Mouse (Mus musculus) ES-Bruce4 (cell line): Measurements from ENCODE around the gene Dab1. TPM values are rescaled to one million over a fixed set of nuclear protein-coding genes. Genes with fewer than 3 reads are reported as not detected.

Experiments
- H3K27ac ChIP-seq: 2 replicates; pipeline ENCODE4 v1.5.1; 2012; ENCODE audit warnings: low read length, inconsistent platforms; ENCODE audit not compliant: insufficient read depth
- H3K27me3 ChIP-seq: 2 replicates; pipeline ENCODE4 v1.6.1; 2012; ENCODE audit warnings: mild to moderate bottlenecking, low read length, inconsistent platforms; ENCODE audit not compliant: control insufficient read depth, poor library complexity, insufficient read depth, severe bottlenecking
- H3K36me3 ChIP-seq: 2 replicates; pipeline ENCODE4 v1.6.1; 2012; ENCODE audit warnings: inconsistent platforms, mild to moderate bottlenecking, low read length, moderate library complexity; ENCODE audit not compliant: control insufficient read depth, poor library complexity, insufficient read depth, severe bottlenecking
- H3K4me1 ChIP-seq: one replicate; pipeline ENCODE4 v1.8.1; 2011; ENCODE audit warnings: low read length; ENCODE audit not compliant: control insufficient read depth, insufficient read depth
- H3K4me3 ChIP-seq: 2 replicates; pipeline ENCODE4 v1.5.1; 2011; ENCODE audit warnings: low read depth, mild to moderate bottlenecking, low read length
- H3K9ac ChIP-seq: 2 replicates; pipeline ENCODE4 v1.6.1; 2012; ENCODE audit warnings: low read depth, mild to moderate bottlenecking, inconsistent platforms; ENCODE audit not compliant: poor library complexity, severe bottlenecking
- H3K9me3 ChIP-seq: replicated peaks from 2 replicates; pipeline ENCODE4 v1.6.1; 2012; ENCODE audit warnings: mild to moderate bottlenecking, low read length, inconsistent platforms; ENCODE audit not compliant: control insufficient read depth, poor library complexity, insufficient read depth, severe bottlenecking
- CTCF ChIP-seq: IDR thresholded peaks from one replicate; pipeline ENCODE4 v1.8.1; 2011; ENCODE audit warnings: low read depth, low read length
- EP300 ChIP-seq: IDR thresholded peaks from 2 replicates; pipeline ENCODE4 v1.6.1; 2011; ENCODE audit warnings: low read depth, low read length; ENCODE audit not compliant: insufficient read depth
- POLR2A ChIP-seq: IDR thresholded peaks from one replicate; pipeline ENCODE4 v1.8.1; 2011; ENCODE audit warnings: low read length; ENCODE audit not compliant: insufficient read depth
- polyA plus RNA-seq: library from polyadenylated mRNA; stranded (reverse); fragments of >200 nt; gene quantifications from 2 replicates; pipeline ENCODE4 v1.2.4, GENCODE M21; 2011; ENCODE audit warnings: low read depth; ENCODE audit not compliant: missing spikeins, insufficient read depth, insufficient read length

The Dab1 gene
- polyA plus RNA-seq, 1 experiment: 4.8 TPM

DNA sequence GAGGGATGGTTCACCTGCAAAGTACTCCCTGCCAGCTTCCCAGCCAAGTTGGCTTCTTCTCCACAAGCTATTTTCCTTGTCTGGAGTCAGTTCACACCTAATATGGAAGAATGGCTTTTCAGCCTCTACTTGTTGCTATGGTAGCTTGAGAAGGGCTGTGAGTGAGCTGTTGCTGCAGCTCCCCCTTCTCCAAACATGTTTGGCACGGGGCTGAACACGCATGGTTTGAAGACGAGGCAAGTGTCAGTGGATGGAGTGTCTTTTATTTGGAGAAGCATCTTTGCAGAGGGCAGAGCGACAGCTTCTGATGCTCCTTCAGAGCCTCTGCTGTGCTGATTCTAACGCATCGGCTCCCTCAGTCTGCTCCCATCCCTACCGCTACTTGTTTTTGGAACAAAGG is 41.3 kb upstream of the Dab1 start:
- no peak overlapping the region for H3K9ac ChIP-seq
- TF ChIP-seq CTCF (no peak), POLR2A (no peak), EP300 (no peak)
- H3K27ac ChIP-seq: no peak overlapping the region
- H3K4me3 ChIP-seq: no peak overlapping the region
- H3K27me3 ChIP-seq: no peaks in the 10 kb centered on the region; the same call in 1 of the 2 replicates
- no peaks in the 10 kb centered on the region for H3K4me1 ChIP-seq
- no peaks in the 10 kb centered on the region for H3K9me3 ChIP-seq
- H3K36me3 ChIP-seq: no peaks in the 10 kb centered on the region

DNA sequence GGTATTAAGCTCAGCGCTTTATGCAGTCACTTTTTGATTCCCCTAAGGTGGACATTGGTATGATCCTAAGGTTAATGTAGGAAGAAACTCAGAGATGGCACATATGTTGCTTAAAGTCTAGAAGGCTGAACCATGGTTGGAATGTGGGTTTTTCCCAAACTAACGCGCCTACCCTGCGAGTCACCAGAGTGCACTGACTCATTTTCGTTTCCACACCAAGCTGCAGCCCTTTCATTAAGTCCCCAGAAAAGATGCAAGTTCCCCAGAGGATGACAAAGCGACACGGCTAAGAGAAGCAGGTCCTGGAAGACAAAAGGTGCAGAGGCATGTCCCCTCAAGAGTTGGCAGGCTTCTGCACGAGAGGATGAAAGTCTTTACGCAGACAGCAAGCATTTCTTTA is 39.1 kb upstream of the Dab1 start:
- no peak overlapping the region for H3K9ac ChIP-seq
- TF ChIP-seq POLR2A: no peak
- TF ChIP-seq CTCF: no peak
- no peak for TF ChIP-seq EP300
- no peaks in the 10 kb centered on the region for H3K4me1 ChIP-seq
- no peaks in the 10 kb centered on the region for H3K9me3 ChIP-seq
- no peaks in the 10 kb centered on the region for H3K36me3 ChIP-seq
- no peak overlapping the region for H3K27ac ChIP-seq
- no peak overlapping the region for H3K4me3 ChIP-seq
- H3K27me3 ChIP-seq: no peaks in the 10 kb centered on the region; the same call in 1 of the 2 replicates

DNA sequence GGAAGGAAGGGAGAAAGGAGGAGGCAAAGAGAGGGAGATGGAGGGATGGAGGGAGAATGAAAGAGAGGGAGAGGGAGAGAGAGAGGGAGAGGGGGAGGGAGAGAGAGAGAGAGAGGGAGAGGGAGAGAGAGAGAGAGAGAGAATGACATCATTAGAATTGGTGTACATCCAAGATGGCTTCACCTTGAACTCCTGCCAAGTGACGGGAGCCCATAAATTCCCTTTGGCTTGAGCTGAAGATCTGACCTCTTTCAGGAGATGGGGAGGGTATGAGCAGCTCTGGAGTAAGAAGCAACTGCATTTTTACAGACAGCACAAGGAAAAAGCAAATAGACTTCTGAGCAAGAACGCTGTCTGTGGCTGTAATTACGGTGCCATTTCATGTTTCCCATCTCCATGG is 4.1 kb upstream of the Dab1 start:
- H3K4me1 ChIP-seq: no peaks in the 10 kb centered on the region
- H3K27me3 ChIP-seq: peaks cover 1% of the 10 kb centered on the region; the same call in 1 of the 2 replicates
- H3K36me3 ChIP-seq: no peaks in the 10 kb centered on the region
- peaks cover 15% of the 10 kb centered on the region for H3K9me3 ChIP-seq
- H3K9ac ChIP-seq: no peak overlapping the region
- H3K27ac ChIP-seq: no peak overlapping the region
- TF ChIP-seq POLR2A (no peak), CTCF (no peak), EP300 (no peak)
- H3K4me3 ChIP-seq: no peak overlapping the region

DNA sequence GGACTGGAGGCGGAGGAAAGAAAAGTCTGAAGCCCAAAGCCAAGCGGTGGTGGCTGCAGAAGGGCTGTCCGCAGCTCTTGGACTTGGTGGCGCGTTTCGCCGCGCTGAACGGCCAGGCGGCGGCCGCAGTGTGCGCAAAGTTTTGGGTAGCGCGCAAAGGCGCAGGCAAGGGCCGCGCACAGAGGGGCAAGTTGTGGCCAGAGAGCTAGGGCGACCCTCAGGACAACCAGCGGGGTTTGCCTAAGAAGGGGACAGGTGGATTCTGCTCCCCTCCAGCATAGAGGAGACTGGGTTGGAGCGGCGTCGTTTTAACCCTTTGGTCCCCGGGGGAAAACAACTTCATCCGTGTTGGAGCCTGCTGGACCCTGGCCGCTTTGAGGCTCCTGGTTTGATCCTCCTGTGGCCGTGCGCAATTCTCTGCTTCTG is 800 bp downstream of the Dab1 start:
- Histone ChIP-seq H3K4me3 (peak overlapping the region; percentile 45), H3K9ac (no peak overlapping the region), H3K36me3 (no peaks in the 10 kb centered on the region), H3K9me3 (no peaks in the 10 kb centered on the region), H3K27me3 (0 out of 2 replicates have a peak, but pooled peaks cover 5% of the 10 kb centered on the region), H3K27ac (no peak overlapping the region), H3K4me1 (no peaks in the 10 kb centered on the region)
- TF ChIP-seq POLR2A (no peak), CTCF (no peak), EP300 (no peak)

DNA sequence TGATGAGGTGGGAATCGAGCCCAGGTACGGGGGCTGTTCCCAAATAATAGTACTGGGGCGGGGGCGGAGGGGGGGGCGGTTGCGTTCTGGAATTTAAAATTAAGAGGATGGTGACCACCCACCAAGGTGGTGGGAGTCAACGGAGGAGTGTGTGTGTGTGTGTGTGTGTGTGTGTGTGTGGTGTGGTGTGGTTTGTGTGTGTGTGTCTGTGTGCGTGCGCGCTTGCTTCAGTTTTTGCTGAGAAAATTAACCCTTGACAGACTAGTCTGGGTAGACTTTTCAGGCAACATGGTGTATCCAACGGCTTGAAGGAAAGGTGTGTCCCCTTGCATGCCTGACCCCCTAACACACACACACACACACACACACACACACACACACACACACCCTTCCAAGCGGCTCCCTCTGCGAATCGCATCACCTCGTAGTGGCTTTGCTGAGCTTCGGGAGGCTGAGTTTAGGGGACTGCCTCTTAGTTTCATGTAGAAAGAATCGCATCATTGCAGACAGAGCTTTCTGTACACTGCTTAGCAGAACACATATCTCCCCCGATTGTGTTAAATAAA is 1.5 kb downstream of the Dab1 start:
- no peak overlapping the region for H3K4me3 ChIP-seq
- TF ChIP-seq EP300 (no peak), CTCF (no peak), POLR2A (no peak)
- no peaks in the 10 kb centered on the region for H3K36me3 ChIP-seq
- H3K9me3 ChIP-seq: no peaks in the 10 kb centered on the region
- H3K27ac ChIP-seq: no peak overlapping the region
- no peaks in the 10 kb centered on the region for H3K4me1 ChIP-seq
- H3K27me3 ChIP-seq: 0 out of 2 replicates have a peak, but pooled peaks cover 5% of the 10 kb centered on the region
- H3K9ac ChIP-seq: no peak overlapping the region

DNA sequence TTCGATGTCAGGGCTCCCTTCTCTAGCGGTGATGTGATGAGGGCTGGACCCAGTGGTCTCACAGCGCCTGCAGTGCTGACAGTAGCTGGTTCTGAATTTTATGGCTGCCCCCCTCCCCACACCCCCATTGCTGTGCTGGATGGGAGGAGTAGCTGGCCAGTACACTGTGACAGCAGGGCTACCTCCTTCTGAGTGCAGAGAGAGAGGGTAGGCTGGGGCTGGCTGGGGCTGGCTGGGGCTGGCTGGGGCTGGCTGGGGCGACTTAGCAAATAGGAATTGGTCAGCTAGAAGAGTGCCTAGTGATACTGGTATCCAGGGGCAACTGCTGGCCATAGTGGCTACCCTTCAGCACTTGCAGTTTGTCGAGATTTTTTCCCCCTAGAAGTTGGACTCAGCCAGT is 2.4 kb downstream of the Dab1 start:
- Histone ChIP-seq H3K4me3 (no peak overlapping the region), H3K36me3 (no peaks in the 10 kb centered on the region), H3K9ac (no peak overlapping the region), H3K27me3 (0 out of 2 replicates have a peak, but pooled peaks cover 5% of the 10 kb centered on the region), H3K27ac (no peak overlapping the region), H3K4me1 (no peaks in the 10 kb centered on the region), H3K9me3 (no peaks in the 10 kb centered on the region)
- no peak for TF ChIP-seq POLR2A
- no peak for TF ChIP-seq CTCF
- no peak for TF ChIP-seq EP300
